Comparison of ENCODE assay signal across 9 mouse cellular contexts in the genomic region with DNA sequence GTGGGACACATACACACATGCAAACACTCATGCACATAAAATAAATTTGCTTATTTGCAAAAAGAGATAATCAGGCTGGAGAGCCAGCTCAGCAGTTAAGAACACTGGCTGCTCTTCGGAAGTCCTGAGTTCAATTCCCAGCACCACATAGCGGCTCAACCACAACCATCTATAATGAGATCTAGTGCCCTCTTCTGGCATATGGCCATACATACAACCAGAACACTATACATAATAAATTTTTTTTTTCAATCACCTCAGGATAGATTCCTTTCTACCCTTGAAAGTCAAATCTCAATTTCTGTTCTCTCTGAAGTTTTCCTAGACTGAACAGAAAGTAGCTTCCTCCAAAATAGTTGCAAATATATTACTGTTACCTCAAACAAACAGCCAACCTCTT. TPM values are rescaled to one million over a fixed set of nuclear protein-coding genes. Genes with fewer than 3 reads are reported as not detected.
DNase-seq lines count a peak whose midpoint lies in the region; ATAC-seq lines count a peak whose summit lies in the region.
"Had no signal": no experiment of that assay in that cellular context is flagged by ENCODE, and none has a peak within 500 bp of the region (broad histone marks: within the 10 kb centered on the region; RNA-seq: fewer than 3 reads in every experiment).

No protein-coding gene starts in this region.

- no peak for ATAC-seq in liver, embryonic 11.5 days (replicated peaks; ENCODE audit: low FRiP score)
- ATAC-seq in forebrain, embryonic 13.5 days = no peak
- no peak for ATAC-seq in limb, embryonic 11.5 days (ENCODE audit: insufficient number of reproducible peaks, low FRiP score, low TSS enrichment, low read depth)
- ATAC-seq in neural tube, embryonic 13.5 days (ENCODE audit: low read depth) = no peak

- peaks cover 19% of the 10 kb centered on the region for H3K4me1 ChIP-seq in liver, embryonic 11.5 days (replicated peaks; ENCODE audit: control insufficient read depth, insufficient read depth, low read length)
- peaks cover 15% of the 10 kb centered on the region for H3K4me1 ChIP-seq in forebrain, embryonic 13.5 days
- peaks cover 8% of the 10 kb centered on the region for H3K4me1 ChIP-seq in limb, embryonic 11.5 days (ENCODE audit: control insufficient read depth, insufficient read depth, low read length)
- H3K4me1 ChIP-seq in neural tube, embryonic 13.5 days (replicated peaks) = peaks cover 14% of the 10 kb centered on the region

- no peak for DNase-seq in liver, embryonic 11.5 days (ENCODE audit: low spot score)
- DNase-seq in liver = no peak
- no peak for DNase-seq in limb, embryonic 11.5 days (ENCODE audit: low spot score)
- no peak for DNase-seq in spleen, postnatal 36 days (ENCODE audit: low spot score in 2 of 2)
- no peak for DNase-seq in spleen, postnatal 10 days (ENCODE audit: low spot score in 2 of 2)
- no peak for DNase-seq in urinary bladder, postnatal 36 days (ENCODE audit: low spot score in 2 of 2)
- DNase-seq: kidney, postnatal 14 days had no signal

- 96% methylated on average over 2 of the region's 2 CpGs for WGBS in liver, embryonic 11.5 days
- WGBS in forebrain, embryonic 13.5 days = 100% methylated on average over 2 of the region's 2 CpGs
- WGBS in limb, embryonic 11.5 days = 100% methylated on average over 2 of the region's 2 CpGs
- WGBS in neural tube, embryonic 13.5 days = 97% methylated on average over 2 of the region's 2 CpGs

- H3K36me3 ChIP-seq in liver, embryonic 11.5 days (ENCODE audit: control insufficient read depth, insufficient read depth, low read length) = peaks cover 24% of the 10 kb centered on the region
- peaks cover 49% of the 10 kb centered on the region for H3K36me3 ChIP-seq in forebrain, embryonic 13.5 days (ENCODE audit: poor library complexity, severe bottlenecking)
- H3K36me3 ChIP-seq in limb, embryonic 11.5 days (ENCODE audit: control insufficient read depth, insufficient read depth, low read length) = peaks cover 11% of the 10 kb centered on the region; the same call in 1 of the 2 replicates
- H3K36me3 ChIP-seq in neural tube, embryonic 13.5 days = peaks cover 47% of the 10 kb centered on the region

- no peak overlapping the region for H3K9ac ChIP-seq in liver, embryonic 11.5 days (ENCODE audit: low read depth, low read length)
- H3K9ac ChIP-seq in forebrain, embryonic 13.5 days = no peak overlapping the region; the same call in 1 of the 2 replicates
- no peak overlapping the region for H3K9ac ChIP-seq in limb, embryonic 11.5 days (ENCODE audit: low read length)
- peak overlapping the region; percentile 83 for H3K9ac ChIP-seq in neural tube, embryonic 13.5 days

- peak overlapping the region; percentile 86 for H3K4me2 ChIP-seq in liver, embryonic 11.5 days
- peak overlapping the region; percentile 92 for H3K4me2 ChIP-seq in forebrain, embryonic 13.5 days
- H3K4me2 ChIP-seq in limb, embryonic 11.5 days (ENCODE audit: low read depth, severe bottlenecking) = peak overlapping the region; percentile 79; the same call in 1 of the 2 replicates
- H3K4me2 ChIP-seq in neural tube, embryonic 13.5 days = peak overlapping the region; percentile 82

- peaks cover 3% of the 10 kb centered on the region; the same call in 1 of the 2 replicates for H3K9me3 ChIP-seq in liver, embryonic 11.5 days (ENCODE audit: control insufficient read depth, low read length)
- no peaks in the 10 kb centered on the region for H3K9me3 ChIP-seq in forebrain, embryonic 13.5 days (replicated peaks)
- no peaks in the 10 kb centered on the region for H3K9me3 ChIP-seq in limb, embryonic 11.5 days (ENCODE audit: control insufficient read depth, low read length)
- no peaks in the 10 kb centered on the region for H3K9me3 ChIP-seq in neural tube, embryonic 13.5 days

- no peaks in the 10 kb centered on the region for H3K27me3 ChIP-seq in liver, embryonic 11.5 days (replicated peaks; ENCODE audit: control insufficient read depth, insufficient read depth, low read length)
- peaks cover 6% of the 10 kb centered on the region; the same call in 1 of the 2 replicates for H3K27me3 ChIP-seq in forebrain, embryonic 13.5 days
- no peaks in the 10 kb centered on the region for H3K27me3 ChIP-seq in limb, embryonic 11.5 days (ENCODE audit: control insufficient read depth, insufficient read depth, low read length)
- no peaks in the 10 kb centered on the region for H3K27me3 ChIP-seq in neural tube, embryonic 13.5 days

- H3K4me3 ChIP-seq in liver, embryonic 11.5 days (ENCODE audit: low read depth, low read length) = peak overlapping the region; percentile 72
- peak overlapping the region; percentile 86 for H3K4me3 ChIP-seq in forebrain, embryonic 13.5 days
- peak overlapping the region; percentile 85; the same call in 1 of the 2 replicates for H3K4me3 ChIP-seq in limb, embryonic 11.5 days (ENCODE audit: low read depth, low read length)
- peak overlapping the region; percentile 64 for H3K4me3 ChIP-seq in neural tube, embryonic 13.5 days

- no peak overlapping the region for H3K27ac ChIP-seq in liver, embryonic 11.5 days (ENCODE audit: low read depth, low read length)
- H3K27ac ChIP-seq in forebrain, embryonic 13.5 days = no peak overlapping the region
- H3K27ac ChIP-seq in limb, embryonic 11.5 days (replicated peaks; ENCODE audit: low read depth, low read length) = no peak overlapping the region
- no peak overlapping the region for H3K27ac ChIP-seq in neural tube, embryonic 13.5 days (replicated peaks)

RNA-seq across cellular contexts. Expression of a gene that starts 1.6 kb away (rescaled TPM):
- 47.4 and 51.3 TPM in 2 replicates for polyA plus RNA-seq in liver, embryonic 11.5 days (2014; fragmentation: Nextera tagmentation; extraction: Ambion mirVana)
- 88.9 and 89.2 TPM in 2 replicates for polyA plus RNA-seq in forebrain, embryonic 13.5 days (2015; fragmentation: Nextera tagmentation; extraction: Ambion mirVana)
- polyA plus RNA-seq in limb, embryonic 11.5 days (2014; fragmentation: Nextera tagmentation; extraction: Ambion mirVana) = 69.4 and 69.5 TPM in 2 replicates
- 81.5 and 88.7 TPM in 2 replicates for polyA plus RNA-seq in neural tube, embryonic 13.5 days (2015; fragmentation: Nextera tagmentation; extraction: Ambion mirVana)

RNA-seq across cellular contexts. Expression of a gene that starts 24.7 kb away (rescaled TPM):
- polyA plus RNA-seq in liver, embryonic 11.5 days (2014; fragmentation: Nextera tagmentation; extraction: Ambion mirVana) = 0.11 TPM in 1 of 2 replicates, not detected in the other
- polyA plus RNA-seq in forebrain, embryonic 13.5 days (2015; fragmentation: Nextera tagmentation; extraction: Ambion mirVana) = 0.09 and 0.16 TPM in 2 replicates
- polyA plus RNA-seq in limb, embryonic 11.5 days (2014; fragmentation: Nextera tagmentation; extraction: Ambion mirVana) = 0.12 and 0.17 TPM in 2 replicates
- polyA plus RNA-seq in neural tube, embryonic 13.5 days (2015; fragmentation: Nextera tagmentation; extraction: Ambion mirVana) = 1.1 and 1.2 TPM in 2 replicates

RNA-seq across cellular contexts. Expression of a gene that starts 29.8 kb away (rescaled TPM):
- 1.2 and 1.3 TPM in 2 replicates for polyA plus RNA-seq in liver, embryonic 11.5 days (2014; fragmentation: Nextera tagmentation; extraction: Ambion mirVana)
- 8.1 and 10.6 TPM in 2 replicates for polyA plus RNA-seq in forebrain, embryonic 13.5 days (2015; fragmentation: Nextera tagmentation; extraction: Ambion mirVana)
- polyA plus RNA-seq in limb, embryonic 11.5 days (2014; fragmentation: Nextera tagmentation; extraction: Ambion mirVana) = 0.09 and 0.20 TPM in 2 replicates
- polyA plus RNA-seq in neural tube, embryonic 13.5 days (2015; fragmentation: Nextera tagmentation; extraction: Ambion mirVana) = 7.8 and 8.1 TPM in 2 replicates

RNA-seq across cellular contexts. Expression of a gene that starts 31.4 kb away (rescaled TPM):
- polyA plus RNA-seq in liver, embryonic 11.5 days (2014; fragmentation: Nextera tagmentation; extraction: Ambion mirVana) = 88.4 and 89.4 TPM in 2 replicates
- 71.8 and 72.1 TPM in 2 replicates for polyA plus RNA-seq in forebrain, embryonic 13.5 days (2015; fragmentation: Nextera tagmentation; extraction: Ambion mirVana)
- 88.2 and 96.9 TPM in 2 replicates for polyA plus RNA-seq in limb, embryonic 11.5 days (2014; fragmentation: Nextera tagmentation; extraction: Ambion mirVana)
- 64.0 and 64.4 TPM in 2 replicates for polyA plus RNA-seq in neural tube, embryonic 13.5 days (2015; fragmentation: Nextera tagmentation; extraction: Ambion mirVana)
